Mouse (Mus musculus) stomach, embryonic 15.5 days (tissue): ENCODE data around the gene Abca5. TPM values are rescaled to one million over a fixed set of nuclear protein-coding genes. Genes with fewer than 3 reads are reported as not detected.
"Not testable (repeated sequence)": the region's sequence is repeated elsewhere in the genome, so short reads cannot be mapped to it uniquely, and the experiment has no call there.

ENCODE experiments used
- ATAC-seq: fragments of 200-750 bp; cut with Nextera tagmentation; 2 replicates; pipeline ENCODE4 v1.8.0; 2017; ENCODE audit warnings: low read depth, moderate number of reproducible peaks, moderate TSS enrichment; ENCODE audit not compliant: insufficient read depth, low FRiP score
- H3K27ac ChIP-seq: fragments of 300-500 bp; sonication (generic); 2 replicates; pipeline ENCODE4 v1.5.1; 2015; ENCODE audit warnings: mild to moderate bottlenecking, inconsistent platforms
- H3K27me3 ChIP-seq: fragments of 300-500 bp; sonication (generic); replicated peaks from 2 replicates; pipeline ENCODE4 v1.6.1; 2015; ENCODE audit warnings: inconsistent platforms
- H3K36me3 ChIP-seq: fragments of 300-500 bp; sonication (generic); 2 replicates; pipeline ENCODE4 v1.6.1; 2015; ENCODE audit warnings: inconsistent platforms
- H3K4me1 ChIP-seq: fragments of 300-500 bp; sonication (generic); 2 replicates; pipeline ENCODE4 v1.6.1; 2015; ENCODE audit warnings: inconsistent platforms
- H3K4me2 ChIP-seq: fragments of 300-500 bp; sonication (generic); 2 replicates; pipeline ENCODE4 v1.6.1; 2015; ENCODE audit warnings: mild to moderate bottlenecking, inconsistent platforms
- H3K4me3 ChIP-seq: fragments of 300-500 bp; sonication (generic); replicated peaks from 2 replicates; pipeline ENCODE4 v1.5.1; 2015; ENCODE audit warnings: inconsistent platforms
- H3K9ac ChIP-seq: fragments of 300-500 bp; sonication (generic); 2 replicates; pipeline ENCODE4 v1.6.1; 2015; ENCODE audit warnings: inconsistent platforms
- H3K9me3 ChIP-seq: fragments of 300-500 bp; sonication (generic); 2 replicates; pipeline ENCODE4 v1.6.1; 2016; ENCODE audit warnings: inconsistent platforms
- WGBS: fragments of 180-500 bp; shearing (Covaris S2); methylation state at CpG from one replicate; pipeline ENCODE4 v1.1.7; 2015; 5-methylcytosine and 5-hydroxymethylcytosine counted together
- polyA plus RNA-seq: library from polyadenylated mRNA; unstranded; fragments of >200 nt; fragmentation: Nextera tagmentation; extraction: Ambion mirVana; gene quantifications from 2 replicates; pipeline ENCODE4 v1.2.1, GENCODE M21; 2015

Gene Abca5
- polyA plus RNA-seq, 1 experiment from 2014 or later = 3.2 TPM

- 69% methylated on average over 16 of the region's 16 CpGs for WGBS
- no peak overlapping the region for H3K4me3 ChIP-seq
- H3K27ac ChIP-seq = no peak overlapping the region
- no peak overlapping the region for H3K4me2 ChIP-seq
- no peaks in the 10 kb centered on the region for H3K4me1 ChIP-seq
- no peak overlapping the region for H3K9ac ChIP-seq
- H3K27me3 ChIP-seq = no peaks in the 10 kb centered on the region
- H3K36me3 ChIP-seq = no peaks in the 10 kb centered on the region
- ATAC-seq = no peak
- no peaks in the 10 kb centered on the region for H3K9me3 ChIP-seq
Measured at GRCm38 (mm10) chr11:110357756-110358551, 20.4 kb upstream of the Abca5 start.

GRCm38 (mm10) chr11:110355131-110355530, 17.6 kb upstream of the Abca5 start:
- not testable (repeated sequence) for H3K27ac ChIP-seq, H3K4me1 ChIP-seq, H3K36me3 ChIP-seq, H3K27me3 ChIP-seq, H3K4me2 ChIP-seq, ATAC-seq, H3K9ac ChIP-seq, H3K9me3 ChIP-seq, H3K4me3 ChIP-seq
- 80% methylated on average over 9 of the region's 9 CpGs for WGBS

- no peaks in the 10 kb centered on the region for H3K4me1 ChIP-seq
- no peak overlapping the region for H3K4me3 ChIP-seq
- no peak for ATAC-seq
- no peaks in the 10 kb centered on the region for H3K36me3 ChIP-seq
- H3K9ac ChIP-seq = no peak overlapping the region
- no peaks in the 10 kb centered on the region for H3K9me3 ChIP-seq
- no peaks in the 10 kb centered on the region for H3K27me3 ChIP-seq
- WGBS = 72% methylated on average over 9 of the region's 9 CpGs
- no peak overlapping the region for H3K4me2 ChIP-seq
- no peak overlapping the region for H3K27ac ChIP-seq
Measured at GRCm38 (mm10) chr11:110354261-110354660, 16.7 kb upstream of the Abca5 start.

GRCm38 (mm10) chr11:110348170-110348569, 10.7 kb upstream of the Abca5 start:
- no peaks in the 10 kb centered on the region for H3K27me3 ChIP-seq
- H3K4me3 ChIP-seq = no peak overlapping the region
- no peak for ATAC-seq
- no peaks in the 10 kb centered on the region for H3K4me1 ChIP-seq
- no peak overlapping the region for H3K9ac ChIP-seq
- H3K4me2 ChIP-seq = no peak overlapping the region
- no peak overlapping the region for H3K27ac ChIP-seq
- 65% methylated on average over 2 of the region's 2 CpGs for WGBS
- no peaks in the 10 kb centered on the region for H3K9me3 ChIP-seq
- H3K36me3 ChIP-seq = no peaks in the 10 kb centered on the region

GRCm38 (mm10) chr11:110347768-110348167, 10.3 kb upstream of the Abca5 start:
- 51% methylated on average over 6 of the region's 6 CpGs for WGBS
- Histone ChIP-seq H3K4me1 (no peaks in the 10 kb centered on the region), H3K36me3 (no peaks in the 10 kb centered on the region), H3K4me2 (no peak overlapping the region), H3K9me3 (no peaks in the 10 kb centered on the region), H3K9ac (no peak overlapping the region), H3K4me3 (no peak overlapping the region), H3K27me3 (no peaks in the 10 kb centered on the region), H3K27ac (no peak overlapping the region)
- no peak for ATAC-seq

- peak overlapping the region; percentile 46 for H3K9ac ChIP-seq
- WGBS = 2% methylated on average over 18 of the region's 18 CpGs
- no peaks in the 10 kb centered on the region for H3K4me1 ChIP-seq
- ATAC-seq = no peak
- H3K36me3 ChIP-seq = no peaks in the 10 kb centered on the region
- H3K4me3 ChIP-seq = peak overlapping the region; percentile 83
- no peaks in the 10 kb centered on the region for H3K9me3 ChIP-seq
- peak overlapping the region; percentile 90 for H3K4me2 ChIP-seq
- no peak overlapping the region for H3K27ac ChIP-seq
- H3K27me3 ChIP-seq = no peaks in the 10 kb centered on the region
Measured at GRCm38 (mm10) chr11:110336814-110337288, 665 bp downstream of the Abca5 start.

- H3K27ac ChIP-seq = no peak overlapping the region
- WGBS = 38% methylated on average over 6 of the region's 6 CpGs
- H3K9ac ChIP-seq = no peak overlapping the region
- H3K4me2 ChIP-seq = no peak overlapping the region
- no peaks in the 10 kb centered on the region for H3K36me3 ChIP-seq
- no peaks in the 10 kb centered on the region for H3K9me3 ChIP-seq
- no peaks in the 10 kb centered on the region for H3K4me1 ChIP-seq
- H3K27me3 ChIP-seq = no peaks in the 10 kb centered on the region
- no peak for ATAC-seq
- no peak overlapping the region for H3K4me3 ChIP-seq
Measured at GRCm38 (mm10) chr11:110330093-110330492, 7.4 kb downstream of the Abca5 start.

GRCm38 (mm10) chr11:110322266-110322665, 15.2 kb downstream of the Abca5 start:
- H3K4me3 ChIP-seq = no peak overlapping the region
- no peak overlapping the region for H3K4me2 ChIP-seq
- no peak overlapping the region for H3K9ac ChIP-seq
- H3K9me3 ChIP-seq = no peaks in the 10 kb centered on the region
- no peaks in the 10 kb centered on the region for H3K27me3 ChIP-seq
- WGBS = 84% methylated on average over 8 of the region's 8 CpGs
- no peak overlapping the region for H3K27ac ChIP-seq
- no peak for ATAC-seq
- no peaks in the 10 kb centered on the region for H3K4me1 ChIP-seq
- no peaks in the 10 kb centered on the region for H3K36me3 ChIP-seq

- no peaks in the 10 kb centered on the region for H3K27me3 ChIP-seq
- ATAC-seq = no peak
- WGBS = 69% methylated on average over 12 of the region's 12 CpGs
- no peak overlapping the region for H3K4me3 ChIP-seq
- no peak overlapping the region for H3K9ac ChIP-seq
- H3K27ac ChIP-seq = no peak overlapping the region
- H3K9me3 ChIP-seq = no peaks in the 10 kb centered on the region
- H3K36me3 ChIP-seq = no peaks in the 10 kb centered on the region
- no peaks in the 10 kb centered on the region for H3K4me1 ChIP-seq
- H3K4me2 ChIP-seq = no peak overlapping the region
Measured at GRCm38 (mm10) chr11:110306475-110307168, 30.9 kb downstream of the Abca5 start.

GRCm38 (mm10) chr11:110303411-110303810, 34.1 kb downstream of the Abca5 start:
- WGBS = 73% methylated on average over 3 of the region's 3 CpGs
- H3K4me2 ChIP-seq = no peak overlapping the region
- H3K27me3 ChIP-seq = no peaks in the 10 kb centered on the region
- H3K4me3 ChIP-seq = no peak overlapping the region
- H3K9ac ChIP-seq = no peak overlapping the region
- no peak for ATAC-seq
- H3K9me3 ChIP-seq = no peaks in the 10 kb centered on the region
- H3K4me1 ChIP-seq = no peaks in the 10 kb centered on the region
- H3K27ac ChIP-seq = no peak overlapping the region
- H3K36me3 ChIP-seq = no peaks in the 10 kb centered on the region

- Histone ChIP-seq H3K27ac (no peak overlapping the region), H3K36me3 (no peaks in the 10 kb centered on the region), H3K4me3 (no peak overlapping the region), H3K27me3 (no peaks in the 10 kb centered on the region), H3K9me3 (no peaks in the 10 kb centered on the region), H3K4me1 (no peaks in the 10 kb centered on the region), H3K9ac (no peak overlapping the region), H3K4me2 (no peak overlapping the region)
- ATAC-seq = no peak
- 72% methylated on average over 13 of the region's 13 CpGs for WGBS
Measured at GRCm38 (mm10) chr11:110297917-110298533, 39.5 kb downstream of the Abca5 start.

GRCm38 (mm10) chr11:110290586-110290985, 46.9 kb downstream of the Abca5 start:
- 78% methylated on average over 2 of the region's 2 CpGs for WGBS
- Histone ChIP-seq H3K4me1 (no peaks in the 10 kb centered on the region), H3K9me3 (no peaks in the 10 kb centered on the region)

More at GRCm38 (mm10) chr11:110290586-110290985, 46.9 kb downstream of the Abca5 start:
- no peak for ATAC-seq
- no peaks in the 10 kb centered on the region for H3K36me3 ChIP-seq
- H3K9ac ChIP-seq = no peak overlapping the region
- no peaks in the 10 kb centered on the region for H3K27me3 ChIP-seq
- no peak overlapping the region for H3K4me2 ChIP-seq
- H3K27ac ChIP-seq = no peak overlapping the region
- H3K4me3 ChIP-seq = no peak overlapping the region
